8 mouse cellular contexts compared by ENCODE assay signal in genomic region chr10:128546787-128547186, GRCm38 (mm10). TPM values are rescaled to one million over a fixed set of nuclear protein-coding genes. Genes with fewer than 3 reads are reported as not detected.
DNase-seq lines count a peak whose midpoint lies in the region; ATAC-seq and TF ChIP-seq lines count a peak whose summit lies in the region.

No protein-coding gene starts in this region.

- no peak for TF ChIP-seq POLR2A in lung, adult 2 months (IDR thresholded peaks at IDR 0.05; ENCODE audit: borderline replicate concordance, extremely low read depth, low read depth, low read length)

- H3K9me3 ChIP-seq in embryonic facial prominence, embryonic 13.5 days = no peaks in the 10 kb centered on the region
- no peaks in the 10 kb centered on the region for H3K9me3 ChIP-seq in intestine, embryonic 15.5 days
- H3K9me3 ChIP-seq in neural tube, embryonic 12.5 days = no peaks in the 10 kb centered on the region

- no peaks in the 10 kb centered on the region for H3K27me3 ChIP-seq in embryonic facial prominence, embryonic 13.5 days
- H3K27me3 ChIP-seq in intestine, embryonic 15.5 days (replicated peaks) = no peaks in the 10 kb centered on the region
- no peaks in the 10 kb centered on the region; the same call in 1 of the 2 replicates for H3K27me3 ChIP-seq in neural tube, embryonic 12.5 days (replicated peaks)

- TF ChIP-seq CTCF in lung, adult 2 months (IDR thresholded peaks at IDR 0.05; ENCODE audit: insufficient read depth, low read length) = no peak

- DNase-seq in lung, adult 2 months = no peak
- DNase-seq in lung, postnatal 4 days = no peak
- no peak for DNase-seq in gastrocnemius, adult 8-10 months (ENCODE audit: low spot score in 2 of 2)
- DNase-seq in left cerebral cortex, adult 9 months (ENCODE audit: low spot score in 2 of 2) = no peak
- DNase-seq in right cerebral cortex, postnatal 14 days = no peak

- H3K4me1 ChIP-seq in lung, adult 2 months (ENCODE audit: control insufficient read depth, insufficient read depth, low read length) = peaks cover 2% of the 10 kb centered on the region
- H3K4me1 ChIP-seq in embryonic facial prominence, embryonic 13.5 days = peaks cover 9% of the 10 kb centered on the region
- peaks cover 9% of the 10 kb centered on the region for H3K4me1 ChIP-seq in intestine, embryonic 15.5 days (replicated peaks)
- H3K4me1 ChIP-seq in neural tube, embryonic 12.5 days = peaks cover 12% of the 10 kb centered on the region; the same call in 1 of the 2 replicates

- ATAC-seq in embryonic facial prominence, embryonic 13.5 days (ENCODE audit: insufficient number of reproducible peaks, insufficient read depth, low FRiP score, low TSS enrichment, low read depth) = no peak
- no peak for ATAC-seq in intestine, embryonic 15.5 days
- ATAC-seq in neural tube, embryonic 12.5 days (ENCODE audit: low FRiP score, low read depth) = no peak

- peak overlapping the region; percentile 70 for H3K4me3 ChIP-seq in lung, adult 2 months (replicated peaks; ENCODE audit: extremely low read depth, low read depth, low read length)
- peak overlapping the region; percentile 80 for H3K4me3 ChIP-seq in embryonic facial prominence, embryonic 13.5 days
- H3K4me3 ChIP-seq in intestine, embryonic 15.5 days (replicated peaks) = peak overlapping the region; percentile 74
- H3K4me3 ChIP-seq in neural tube, embryonic 12.5 days = peak overlapping the region; percentile 55

- peak overlapping the region; percentile 98 for H3K27ac ChIP-seq in embryonic facial prominence, embryonic 13.5 days
- H3K27ac ChIP-seq in intestine, embryonic 15.5 days = peak overlapping the region; percentile 95
- peak overlapping the region; percentile 79 for H3K27ac ChIP-seq in neural tube, embryonic 12.5 days

- 9% methylated on average over 7 of the region's 7 CpGs for WGBS in lung, adult 2 months
- 24% methylated on average over 7 of the region's 7 CpGs for WGBS in embryonic facial prominence, embryonic 13.5 days
- 14% methylated on average over 7 of the region's 7 CpGs for WGBS in intestine, embryonic 15.5 days
- WGBS in neural tube, embryonic 12.5 days = 26% methylated on average over 7 of the region's 7 CpGs

- peak overlapping the region; percentile 96 for H3K9ac ChIP-seq in embryonic facial prominence, embryonic 13.5 days
- peak overlapping the region; percentile 75 for H3K9ac ChIP-seq in intestine, embryonic 15.5 days
- H3K9ac ChIP-seq in neural tube, embryonic 12.5 days = peak overlapping the region; percentile 69

- H3K4me2 ChIP-seq in embryonic facial prominence, embryonic 13.5 days = peak overlapping the region; percentile 83
- peak overlapping the region; percentile 67 for H3K4me2 ChIP-seq in intestine, embryonic 15.5 days (replicated peaks)
- H3K4me2 ChIP-seq in neural tube, embryonic 12.5 days (replicated peaks) = peak overlapping the region; percentile 71

- peaks cover 37% of the 10 kb centered on the region for H3K36me3 ChIP-seq in embryonic facial prominence, embryonic 13.5 days
- peaks cover 23% of the 10 kb centered on the region for H3K36me3 ChIP-seq in intestine, embryonic 15.5 days
- peaks cover 38% of the 10 kb centered on the region for H3K36me3 ChIP-seq in neural tube, embryonic 12.5 days

RNA-seq across cellular contexts. Expression of gene Zc3h10, which starts 0.8 kb away (rescaled TPM):
- polyA plus RNA-seq in lung, adult 2 months (2012; rRNA removed) = 13.2 and 15.1 TPM in 2 replicates
- polyA plus RNA-seq in embryonic facial prominence, embryonic 13.5 days (2015; fragmentation: Nextera tagmentation; extraction: Ambion mirVana) = 13.5 and 15.5 TPM in 2 replicates
- 14.5 and 15.2 TPM in 2 replicates for polyA plus RNA-seq in intestine, embryonic 15.5 days (2015; fragmentation: Nextera tagmentation; extraction: Ambion mirVana)
- polyA plus RNA-seq in neural tube, embryonic 12.5 days (2016; fragmentation: Nextera tagmentation; extraction: Ambion mirVana) = 18.9 and 20.3 TPM in 2 replicates
- total RNA-seq in gastrocnemius, adult 8-10 months (2022) = 1 to 10 TPM; 5.7 to 7.5 (median 6.7) TPM

RNA-seq across cellular contexts. Expression of gene Rpl41, which starts 2.3 kb away (rescaled TPM):
- polyA plus RNA-seq in lung, adult 2 months (2012; rRNA removed) = 1,224 and 1,373 TPM in 2 replicates
- polyA plus RNA-seq in embryonic facial prominence, embryonic 13.5 days (2015; fragmentation: Nextera tagmentation; extraction: Ambion mirVana) = 4,323 and 4,329 TPM in 2 replicates
- polyA plus RNA-seq in intestine, embryonic 15.5 days (2015; fragmentation: Nextera tagmentation; extraction: Ambion mirVana) = 3,667 and 3,915 TPM in 2 replicates
- polyA plus RNA-seq in neural tube, embryonic 12.5 days (2016; fragmentation: Nextera tagmentation; extraction: Ambion mirVana) = 2,521 and 2,605 TPM in 2 replicates
- 1,000 to 10,000 TPM in 2 of 4 experiments, 100 to 1,000 TPM in 2; 907 to 1,327 (median 1,023) TPM for total RNA-seq in gastrocnemius, adult 8-10 months (2022)

RNA-seq across cellular contexts. Expression of gene Pa2g4, which starts 19.0 kb away (rescaled TPM):
- 13.7 and 23.9 TPM in 2 replicates for polyA plus RNA-seq in lung, adult 2 months (2012; rRNA removed)
- 188 and 206 TPM in 2 replicates for polyA plus RNA-seq in embryonic facial prominence, embryonic 13.5 days (2015; fragmentation: Nextera tagmentation; extraction: Ambion mirVana)
- polyA plus RNA-seq in intestine, embryonic 15.5 days (2015; fragmentation: Nextera tagmentation; extraction: Ambion mirVana) = 205 and 210 TPM in 2 replicates
- polyA plus RNA-seq in neural tube, embryonic 12.5 days (2016; fragmentation: Nextera tagmentation; extraction: Ambion mirVana) = 155 and 156 TPM in 2 replicates
- 10 to 100 TPM; 29.0 to 39.9 (median 33.1) TPM for total RNA-seq in gastrocnemius, adult 8-10 months (2022)

RNA-seq across cellular contexts. Expression of gene Esyt1, which starts 21.1 kb away (rescaled TPM):
- polyA plus RNA-seq in lung, adult 2 months (2012; rRNA removed) = 94.9 and 97.2 TPM in 2 replicates
- 21.4 and 23.1 TPM in 2 replicates for polyA plus RNA-seq in embryonic facial prominence, embryonic 13.5 days (2015; fragmentation: Nextera tagmentation; extraction: Ambion mirVana)
- 28.4 and 29.3 TPM in 2 replicates for polyA plus RNA-seq in intestine, embryonic 15.5 days (2015; fragmentation: Nextera tagmentation; extraction: Ambion mirVana)
- 38.3 and 45.3 TPM in 2 replicates for polyA plus RNA-seq in neural tube, embryonic 12.5 days (2016; fragmentation: Nextera tagmentation; extraction: Ambion mirVana)
- 10 to 100 TPM; 10.4 to 13.5 (median 13.4) TPM for total RNA-seq in gastrocnemius, adult 8-10 months (2022)

RNA-seq across cellular contexts. Expression of gene Erbb3, which starts 42.7 kb away (rescaled TPM):
- 20.0 and 24.9 TPM in 2 replicates for polyA plus RNA-seq in lung, adult 2 months (2012; rRNA removed)
- polyA plus RNA-seq in embryonic facial prominence, embryonic 13.5 days (2015; fragmentation: Nextera tagmentation; extraction: Ambion mirVana) = 14.8 and 16.1 TPM in 2 replicates
- 30.5 and 31.5 TPM in 2 replicates for polyA plus RNA-seq in intestine, embryonic 15.5 days (2015; fragmentation: Nextera tagmentation; extraction: Ambion mirVana)
- polyA plus RNA-seq in neural tube, embryonic 12.5 days (2016; fragmentation: Nextera tagmentation; extraction: Ambion mirVana) = 14.6 and 16.0 TPM in 2 replicates
- total RNA-seq in gastrocnemius, adult 8-10 months (2022) = 1 to 10 TPM; 2.1 to 2.7 (median 2.2) TPM
